Mouse (Mus musculus): ENCODE results near the gene Rxra.

Rxra gene

DNA sequence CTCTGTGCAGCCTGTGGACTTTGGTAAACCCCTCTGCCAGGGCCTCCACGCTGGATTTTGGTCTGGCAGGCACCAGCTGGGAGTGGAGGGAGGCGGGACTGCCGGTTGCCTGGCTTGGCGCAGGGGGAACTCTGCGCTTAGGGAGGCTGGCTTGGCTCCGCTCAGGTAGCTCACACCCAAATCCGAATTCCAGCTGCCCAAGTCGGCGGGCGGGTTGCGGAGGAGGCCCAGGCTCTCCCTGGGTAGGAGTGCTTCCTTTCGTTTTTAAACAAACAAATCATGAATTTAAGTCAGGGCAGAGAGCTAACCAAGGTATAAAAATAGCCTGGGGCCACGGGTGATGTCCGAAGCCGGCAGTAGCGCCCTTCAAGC lies at the start of gene Rxra:
Rxra (plus strand) TSS at position 335 of the 372 bp plus-strand sequence.
- peak; percentile 98 for DNase-seq

DNA sequence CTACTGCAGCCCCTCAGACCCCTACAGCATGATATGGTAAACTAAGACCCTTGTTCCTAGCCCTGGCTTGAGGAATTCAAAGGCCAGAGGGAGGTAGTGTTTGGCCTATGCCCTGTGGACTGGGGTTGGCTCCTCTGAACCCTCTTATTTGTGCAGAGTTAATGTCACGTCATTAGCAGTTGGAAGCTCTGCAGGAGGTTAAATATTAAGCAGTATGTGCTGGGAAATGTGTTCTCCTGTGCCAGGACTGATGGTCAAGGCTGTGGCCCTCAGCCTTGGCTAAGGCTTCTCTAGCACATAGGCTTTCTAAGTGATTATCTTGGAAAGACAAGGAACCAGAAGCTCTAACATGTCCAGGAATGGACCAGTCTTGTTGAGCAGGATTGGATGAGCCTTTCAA lies 49.6 kb upstream of the Rxra start:
- DNase-seq, result no peak

DNA sequence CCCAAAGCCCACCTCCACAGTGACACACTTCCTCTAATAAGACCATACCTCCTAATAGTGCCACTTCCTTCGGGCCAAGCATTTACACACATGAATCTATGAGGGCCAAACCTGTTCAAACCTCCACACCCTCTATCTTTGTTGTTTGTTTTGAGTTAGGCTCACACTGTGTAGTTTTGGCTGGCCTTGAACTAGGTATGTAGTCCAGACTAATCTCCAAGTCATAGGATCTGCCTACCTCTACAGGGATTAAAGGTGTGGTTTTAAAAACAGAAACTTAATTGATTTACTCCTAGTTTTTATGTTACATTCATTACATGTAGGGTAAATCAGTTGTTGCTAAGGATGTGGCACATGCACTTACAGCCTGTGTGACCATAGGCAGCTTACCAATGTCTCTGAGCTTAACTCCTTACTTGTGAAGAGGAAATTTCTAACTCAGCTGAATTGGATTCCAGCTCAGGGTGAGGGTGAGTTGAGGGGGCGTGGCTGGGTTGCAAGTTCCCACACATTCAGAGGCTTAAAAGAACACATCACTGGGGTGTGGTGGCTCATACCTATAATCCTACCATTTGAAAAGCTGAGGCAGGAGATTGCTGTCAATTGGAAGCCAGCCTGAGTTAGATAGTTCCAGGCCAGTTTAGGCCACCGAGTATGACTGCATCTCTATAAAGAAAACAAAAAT lies 45.5 kb upstream of the Rxra start:
- DNase-seq, result no peak

DNA sequence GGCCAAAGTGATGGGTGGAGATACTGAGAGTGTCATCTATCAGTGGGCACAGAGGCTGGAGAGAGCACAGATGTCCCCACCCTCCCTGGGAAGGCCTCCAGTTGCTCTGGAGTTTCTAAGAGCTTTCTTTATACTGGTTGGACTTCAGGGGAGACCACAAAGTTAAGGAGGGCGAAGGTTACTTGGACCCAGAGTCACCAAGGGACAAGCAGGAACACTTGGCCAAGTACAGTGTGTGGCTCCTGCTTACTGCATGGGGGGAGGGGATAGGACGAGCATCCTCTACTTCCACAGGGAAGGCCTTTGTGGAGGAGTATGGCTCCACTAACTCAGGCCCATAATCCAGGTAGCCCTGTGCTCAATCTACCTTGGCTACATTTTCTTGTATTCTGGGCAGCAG lies 42.8 kb upstream of the Rxra start:
- no peak for DNase-seq

DNA sequence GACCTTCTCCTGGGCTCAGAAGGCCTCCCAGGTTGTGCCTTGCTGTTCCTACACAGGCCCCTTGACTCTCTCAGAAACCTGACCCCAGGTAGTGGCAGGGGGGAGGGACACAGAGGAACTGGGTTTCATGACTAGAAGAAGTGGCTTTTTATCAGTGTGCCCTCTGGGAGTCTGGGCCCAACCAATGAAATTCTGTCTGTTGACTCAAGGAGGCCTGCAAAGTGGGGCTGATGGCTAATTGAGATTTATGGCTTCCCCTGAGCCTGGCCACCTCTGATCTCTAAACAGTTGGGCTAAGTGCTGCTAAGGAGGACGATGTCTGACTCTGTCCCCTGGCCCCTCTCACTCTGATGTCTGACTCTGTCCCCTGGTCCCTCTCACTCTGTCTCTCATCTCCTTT lies 42.2 kb upstream of the Rxra start:
- DNase-seq, result no peak

DNA sequence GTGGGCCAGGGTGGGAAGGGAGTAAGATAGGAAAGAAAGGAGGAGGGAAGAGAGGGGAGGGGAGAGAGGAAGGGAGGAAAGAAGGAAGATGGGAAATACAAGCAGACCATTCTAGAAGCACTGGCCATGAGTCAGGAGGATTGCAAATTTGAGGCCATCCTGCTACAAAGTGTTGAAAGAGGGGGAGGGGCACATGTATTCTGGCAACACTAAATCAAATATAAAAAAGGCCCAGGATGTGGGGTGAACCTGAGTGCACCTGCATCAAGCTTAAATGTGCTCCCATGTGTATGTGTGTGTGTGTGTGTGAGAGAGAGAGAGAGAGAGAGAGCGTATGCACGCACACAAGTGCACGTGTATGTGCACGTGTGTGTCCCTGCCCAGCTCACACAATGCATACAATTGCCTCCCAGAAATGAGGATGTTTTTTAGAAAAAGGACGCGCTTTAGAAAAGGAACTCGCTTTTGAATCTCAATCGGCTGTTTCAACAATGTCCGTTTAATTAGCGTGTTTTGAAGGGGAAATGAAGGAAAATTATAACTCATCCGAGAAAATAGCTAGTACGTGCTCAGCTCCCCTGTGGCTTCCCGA lies 41.0 kb upstream of the Rxra start:
- DNase-seq, result no peak

DNA sequence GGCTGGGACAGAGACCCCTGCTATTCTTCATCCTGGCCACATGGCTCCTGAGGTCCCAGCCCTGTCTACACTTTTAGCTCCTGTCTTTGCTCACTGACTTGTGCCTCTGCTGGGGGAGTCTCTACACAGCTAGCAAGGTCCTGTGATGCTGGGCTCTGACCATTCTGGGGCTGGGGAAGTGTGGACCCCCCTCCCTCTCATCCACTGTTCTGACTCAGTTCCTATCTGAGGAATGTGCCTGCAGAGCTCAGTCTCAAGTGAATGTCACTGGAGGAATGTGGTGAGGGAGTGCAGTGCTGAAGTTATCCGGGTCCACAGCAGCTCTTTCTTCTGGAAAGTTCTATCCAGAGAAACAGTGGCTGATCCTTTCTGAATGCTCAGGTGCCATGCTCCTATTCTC lies 39.4 kb upstream of the Rxra start:
- no peak for DNase-seq

DNA sequence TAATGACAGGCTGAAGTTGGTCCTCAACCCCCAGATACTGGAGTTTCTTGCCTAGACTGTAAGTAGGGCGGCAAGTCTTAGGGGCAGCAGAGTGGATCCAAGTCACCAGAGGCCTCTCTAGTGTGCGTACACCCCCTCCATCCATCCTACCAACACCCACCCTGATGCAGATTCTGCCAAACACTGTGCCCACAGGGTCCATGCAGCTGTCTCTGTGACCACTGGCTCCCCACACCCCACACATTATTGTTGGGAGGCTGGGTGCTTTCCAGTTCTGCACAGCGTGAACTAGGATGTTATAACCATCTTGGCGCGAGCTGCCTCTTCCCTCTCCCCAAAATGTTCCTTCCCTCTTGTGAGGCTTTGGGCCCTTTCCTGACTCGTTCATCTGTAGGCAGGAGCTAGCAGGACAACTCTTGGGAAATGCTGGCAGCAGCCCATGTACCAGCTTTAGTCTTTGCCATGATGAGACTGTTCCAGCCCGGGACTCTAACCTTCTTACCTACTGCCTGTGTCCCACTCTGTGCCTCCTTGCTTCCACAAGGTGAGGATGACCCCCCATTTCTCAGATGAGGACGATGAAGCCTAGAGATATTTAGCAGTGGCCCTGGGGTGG lies 38.9 kb upstream of the Rxra start:
- DNase-seq, result no peak

DNA sequence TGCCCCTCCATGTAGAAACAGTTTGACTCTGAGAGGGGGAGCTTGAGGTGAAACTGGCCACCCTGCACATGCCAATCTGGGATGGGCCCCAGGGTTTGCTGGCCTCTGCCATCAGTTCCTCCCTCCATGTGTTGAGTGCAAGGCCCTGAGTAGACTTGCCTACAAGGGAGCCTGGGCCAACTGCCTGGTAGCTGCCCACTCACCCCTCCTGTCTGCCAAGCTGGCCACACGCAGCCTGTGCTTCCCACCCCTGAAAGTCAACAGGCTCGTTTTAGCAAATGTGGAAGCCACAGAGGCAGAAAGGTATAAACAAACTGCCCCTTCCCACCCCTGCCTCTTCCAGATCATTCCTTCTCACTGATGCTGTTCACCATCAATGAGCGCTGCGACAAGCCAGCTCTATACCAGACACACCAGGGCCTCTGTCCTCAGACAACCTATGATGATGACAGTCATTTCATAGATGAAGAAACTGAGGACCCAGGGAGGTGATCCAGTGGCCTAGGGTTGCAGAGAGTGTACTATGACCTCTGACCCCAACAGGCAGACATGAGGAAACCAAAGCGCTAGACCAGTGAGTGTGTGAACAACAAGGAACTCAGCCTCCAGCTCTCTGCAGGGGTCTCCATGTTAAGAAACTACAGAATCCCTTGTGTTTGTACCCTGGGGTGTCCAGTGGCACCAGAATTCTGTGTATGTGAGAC lies 36.5 kb upstream of the Rxra start:
- no peak for DNase-seq

DNA sequence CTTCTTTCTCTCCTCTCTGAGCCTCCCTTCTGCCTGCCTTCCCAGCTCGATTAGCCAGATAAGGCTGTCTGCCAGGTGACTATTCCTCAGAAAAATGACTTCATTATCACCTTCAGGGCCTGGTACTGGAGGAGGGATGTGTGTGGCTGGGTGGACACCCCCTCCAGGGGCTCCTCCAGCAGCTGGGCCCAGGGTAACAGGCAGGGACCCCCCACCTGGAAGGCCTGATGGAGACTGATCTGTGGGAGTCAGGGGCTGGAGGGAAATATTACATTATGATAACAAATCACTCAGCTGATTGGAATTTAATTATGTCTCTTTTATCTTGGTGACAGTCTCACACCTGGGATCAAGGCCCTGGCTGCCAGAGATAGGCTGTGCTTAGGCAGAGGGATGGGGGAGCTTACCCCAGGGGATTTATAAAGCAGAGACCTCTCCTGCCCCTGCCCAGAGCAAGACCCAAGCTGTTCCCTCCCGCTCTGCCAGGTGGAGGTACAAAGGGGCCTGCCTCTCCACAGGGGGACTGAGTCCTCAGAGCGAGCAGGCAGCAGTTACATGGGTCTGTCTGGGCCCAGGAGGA lies 35.2 kb upstream of the Rxra start:
- DNase-seq, result no peak

DNA sequence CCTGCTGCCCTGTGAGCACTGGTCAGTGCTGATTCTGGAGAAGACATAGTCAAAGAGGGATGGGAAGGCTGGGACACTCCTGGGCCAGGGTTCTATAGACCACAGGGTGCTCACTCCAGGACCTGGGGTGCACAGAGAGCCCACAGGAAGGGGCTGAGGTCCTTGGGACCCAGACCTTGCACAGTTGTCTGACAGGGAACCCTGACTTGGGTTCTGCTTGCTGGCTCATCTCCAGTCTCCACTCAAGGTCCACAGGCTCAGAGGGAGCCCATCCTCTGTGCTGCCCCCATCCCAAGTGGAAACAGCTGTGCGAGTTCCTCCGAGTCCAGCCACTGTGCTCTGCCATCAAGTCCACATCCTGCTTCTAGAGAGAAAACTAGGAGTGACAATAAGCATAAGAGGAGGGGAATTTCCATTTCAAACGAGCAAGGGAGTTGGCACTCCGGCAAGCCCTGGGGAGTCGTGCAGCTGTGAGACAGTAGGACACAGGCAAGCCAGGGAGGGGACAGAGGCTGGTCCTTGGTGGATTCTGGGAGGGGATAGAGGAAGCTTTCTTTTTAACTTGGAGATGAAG lies 31.6 kb upstream of the Rxra start:
- peak; percentile 94 for DNase-seq

DNA sequence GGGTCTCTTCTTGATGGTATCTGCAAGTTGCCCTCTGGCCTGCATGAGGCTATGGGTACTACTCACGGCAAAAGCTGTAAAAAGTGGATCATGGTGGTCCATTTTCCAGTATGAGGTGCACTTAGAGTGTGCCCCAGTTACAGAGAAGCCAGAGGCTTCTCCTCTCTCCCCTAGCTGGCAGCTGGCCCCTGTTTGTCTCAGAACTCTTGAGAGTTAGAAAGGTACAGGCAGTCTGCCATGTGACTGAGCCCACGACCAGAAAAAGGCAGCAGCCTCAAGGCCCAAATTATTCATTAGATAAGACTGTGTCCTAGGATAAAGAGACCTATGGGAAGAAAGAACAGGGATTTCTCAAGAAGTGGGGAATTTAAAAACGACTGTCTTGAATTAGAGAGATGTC lies 30.8 kb upstream of the Rxra start:
- no peak for DNase-seq

DNA sequence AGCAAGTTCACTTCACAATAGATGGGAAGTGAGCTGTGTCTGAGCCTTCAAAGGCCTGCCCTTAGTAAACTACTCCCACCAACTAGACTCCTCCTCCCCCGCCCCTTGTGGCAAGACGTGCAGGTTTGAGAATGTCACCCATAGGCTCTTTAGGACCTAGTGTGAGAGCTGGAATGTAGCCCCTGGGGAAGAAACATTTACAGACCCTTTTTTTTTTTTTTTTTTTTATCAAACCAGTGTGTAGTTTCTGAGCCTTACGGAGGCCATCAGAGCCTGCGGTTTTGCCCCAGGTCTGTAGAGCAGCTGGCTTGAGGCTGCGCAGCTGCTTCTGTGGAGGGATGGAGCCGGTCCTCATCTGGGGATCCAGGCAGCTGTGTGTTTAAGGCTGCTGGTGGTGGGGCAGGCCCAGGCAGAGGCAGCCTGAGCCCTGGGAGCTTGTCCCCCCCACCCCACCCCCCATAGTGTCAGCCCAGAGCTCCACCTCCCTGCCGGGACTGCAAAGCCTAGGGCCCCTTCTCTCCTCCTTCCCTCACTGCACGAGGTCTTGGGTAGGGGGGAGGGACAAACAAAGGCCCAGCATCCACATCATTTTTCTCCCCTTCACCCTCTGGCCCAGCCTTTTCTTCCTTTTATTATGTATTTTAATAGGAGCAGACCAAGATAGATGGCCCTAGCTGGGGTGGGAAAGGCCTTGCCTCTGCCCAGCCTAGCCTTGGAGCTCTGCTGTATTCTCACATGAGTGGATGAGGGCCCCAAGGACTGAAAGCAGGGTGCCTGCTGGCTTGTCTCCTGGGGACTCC lies 26.2 kb upstream of the Rxra start:
- DNase-seq, result no peak

DNA sequence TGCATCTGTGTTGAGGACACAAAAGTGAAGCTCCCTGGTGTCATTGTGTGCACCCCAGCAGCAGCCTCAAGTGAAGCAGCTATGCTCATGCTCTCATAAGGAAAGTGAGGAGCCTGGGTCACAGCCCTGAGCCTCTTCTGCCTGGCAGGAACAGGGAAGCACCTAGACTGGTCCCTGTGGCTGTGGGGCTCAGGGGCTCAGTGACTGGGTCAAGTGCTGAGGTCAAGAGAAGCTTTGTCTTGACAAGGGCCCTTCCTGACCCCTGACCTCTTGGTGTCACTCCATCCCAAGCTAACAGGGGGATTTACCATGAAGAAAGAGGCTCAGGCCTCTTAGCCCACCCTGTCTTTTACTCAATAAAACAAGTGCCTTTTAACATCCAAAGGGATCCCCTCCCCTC lies 25.2 kb upstream of the Rxra start:
- no peak for DNase-seq

DNA sequence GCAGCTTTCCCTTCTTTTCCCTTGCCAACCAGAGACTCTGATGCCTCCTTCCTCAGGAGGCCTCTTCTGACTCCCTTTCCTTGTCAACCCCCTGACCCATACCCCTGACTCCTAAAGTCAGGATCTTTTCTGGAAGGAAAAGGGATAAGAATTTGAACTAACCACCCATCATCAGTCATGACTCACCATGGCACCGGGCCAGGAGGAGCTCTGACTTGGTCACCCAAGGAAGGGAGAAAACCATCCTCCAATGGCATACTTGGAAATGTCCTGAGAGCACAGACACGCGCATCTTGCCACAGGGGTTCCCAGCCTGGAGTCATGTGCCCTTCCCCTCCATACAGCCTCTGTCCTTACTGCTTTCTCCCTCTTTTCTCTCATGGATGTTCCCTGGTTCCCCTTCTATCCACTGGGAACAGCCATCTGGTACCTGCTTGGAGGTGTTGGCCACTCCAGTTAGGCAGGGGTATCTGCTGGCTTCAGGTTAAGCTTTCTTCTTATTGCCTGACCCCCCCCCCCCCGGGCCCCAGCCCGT lies 22.7 kb upstream of the Rxra start:
- DNase-seq, result no peak

DNA sequence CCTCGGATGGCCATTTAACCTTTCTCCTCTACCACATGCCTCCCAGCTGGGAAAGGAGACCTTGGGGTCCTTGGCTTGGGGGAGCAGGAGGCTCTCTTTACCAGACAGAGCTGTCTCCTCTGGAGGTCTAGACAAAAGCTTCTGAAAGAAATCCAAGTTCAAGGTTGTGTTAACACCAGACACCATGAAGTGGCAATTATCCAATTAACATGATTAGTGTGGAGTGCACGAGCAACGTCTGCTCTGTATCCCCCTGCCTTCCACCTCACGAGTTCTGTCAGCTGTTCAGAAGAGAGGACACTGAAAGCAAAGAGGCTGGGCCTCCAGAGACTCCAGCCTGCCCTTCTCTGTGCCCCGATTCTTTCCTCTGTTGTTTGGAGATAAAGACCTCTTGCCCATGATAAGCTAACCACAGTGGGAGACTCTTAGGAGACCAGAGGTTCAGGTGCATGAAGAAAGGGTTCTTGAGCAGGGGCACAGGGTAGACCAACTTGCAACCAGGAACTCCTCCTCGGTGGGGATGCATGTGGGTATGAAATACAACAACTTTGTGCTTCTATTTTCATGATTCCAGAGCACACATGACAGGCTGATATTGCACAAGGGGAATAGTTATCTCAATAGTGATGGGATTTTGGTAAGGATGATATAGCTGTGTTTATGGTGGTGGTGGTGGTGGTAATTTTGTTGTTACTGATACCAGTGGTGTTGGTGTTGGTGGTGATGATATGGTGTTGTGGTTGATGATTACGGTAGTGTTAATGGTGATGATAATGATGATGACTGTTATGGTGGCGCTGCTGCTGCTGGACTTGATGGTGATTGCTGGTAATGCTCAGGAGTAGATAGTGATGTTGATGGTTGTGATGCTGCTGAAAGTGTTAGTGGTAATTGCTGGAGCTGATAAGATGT lies 21.7 kb upstream of the Rxra start:
- DNase-seq, result no peak

DNA sequence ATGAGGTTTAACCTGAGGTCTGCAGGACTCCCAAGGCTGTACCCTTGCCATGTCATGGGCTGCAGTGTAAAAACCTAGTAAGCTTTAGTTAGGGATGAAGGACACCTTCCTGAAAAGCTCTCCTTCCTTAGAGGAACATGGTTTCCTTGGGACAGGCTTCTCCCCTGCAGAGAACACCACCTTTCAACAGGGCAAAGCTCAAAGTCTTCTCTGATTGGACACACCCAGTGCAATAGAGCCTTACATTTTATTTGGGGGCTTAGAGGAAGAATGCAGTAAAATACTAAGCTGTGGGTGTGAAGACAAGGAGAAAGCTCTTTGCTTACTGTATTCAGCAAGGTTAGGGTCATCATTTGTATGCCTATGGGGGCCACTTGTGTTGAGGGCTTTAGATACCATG lies 19.7 kb upstream of the Rxra start:
- no peak for DNase-seq

DNA sequence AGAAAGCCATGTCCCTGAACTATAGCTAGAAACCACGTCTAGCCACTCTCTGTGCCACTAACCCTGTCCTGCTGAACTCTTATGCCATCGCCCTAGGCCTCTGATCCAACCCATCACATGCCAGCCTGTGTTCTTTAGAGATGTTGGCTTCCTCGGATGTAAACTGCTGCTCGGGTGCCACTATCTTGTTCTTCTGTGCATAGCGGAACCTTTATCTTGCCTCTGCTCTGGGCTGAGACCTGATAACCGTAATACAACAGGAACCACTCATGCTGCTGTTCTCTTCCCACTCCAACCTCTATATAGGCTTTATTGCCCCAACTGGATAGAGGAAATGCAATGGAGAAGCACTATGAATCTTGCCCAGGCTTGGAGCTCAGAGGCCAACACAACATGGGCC lies 11.0 kb upstream of the Rxra start:
- DNase-seq, result no peak

DNA sequence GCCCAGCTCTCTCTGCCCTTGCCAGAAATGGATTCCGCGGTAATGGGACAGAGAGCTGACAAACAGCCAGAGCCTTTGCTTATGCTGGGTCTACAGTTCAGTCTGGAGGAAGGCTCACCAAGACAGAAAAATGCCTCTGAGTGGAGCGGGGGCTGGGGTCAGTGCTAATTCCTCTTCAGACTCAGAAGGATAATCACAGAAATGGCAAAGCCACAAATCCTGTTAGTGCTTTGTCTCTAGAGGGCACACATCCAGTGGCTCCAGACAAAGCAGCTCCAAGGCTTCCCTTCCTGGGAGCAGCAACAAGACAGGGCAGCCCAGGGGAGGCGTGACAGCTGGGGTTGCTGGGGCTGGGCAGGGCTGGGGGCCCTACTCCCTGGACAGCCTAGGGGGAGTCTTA lies 9.5 kb upstream of the Rxra start:
- DNase-seq, result no peak

DNA sequence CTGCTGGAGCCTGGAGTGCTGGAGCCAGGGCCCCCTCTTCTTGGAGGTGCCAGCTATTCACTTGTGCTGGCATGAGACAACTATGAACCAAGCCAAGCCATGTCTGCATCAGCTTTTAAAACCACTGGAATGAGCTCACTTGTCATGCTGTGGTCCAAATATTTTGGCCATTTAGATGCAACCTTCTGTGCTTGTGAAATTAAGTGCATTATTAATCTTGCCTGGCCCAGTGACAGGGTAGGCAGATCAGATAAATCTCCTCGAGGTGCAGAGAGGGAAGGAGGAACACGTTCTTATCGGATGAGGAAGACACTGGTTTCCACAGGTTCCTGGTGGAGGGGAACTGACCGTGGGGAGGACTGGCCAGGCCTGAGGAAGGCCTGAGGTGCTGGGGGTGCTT lies 8.6 kb upstream of the Rxra start:
- no peak for DNase-seq

DNA sequence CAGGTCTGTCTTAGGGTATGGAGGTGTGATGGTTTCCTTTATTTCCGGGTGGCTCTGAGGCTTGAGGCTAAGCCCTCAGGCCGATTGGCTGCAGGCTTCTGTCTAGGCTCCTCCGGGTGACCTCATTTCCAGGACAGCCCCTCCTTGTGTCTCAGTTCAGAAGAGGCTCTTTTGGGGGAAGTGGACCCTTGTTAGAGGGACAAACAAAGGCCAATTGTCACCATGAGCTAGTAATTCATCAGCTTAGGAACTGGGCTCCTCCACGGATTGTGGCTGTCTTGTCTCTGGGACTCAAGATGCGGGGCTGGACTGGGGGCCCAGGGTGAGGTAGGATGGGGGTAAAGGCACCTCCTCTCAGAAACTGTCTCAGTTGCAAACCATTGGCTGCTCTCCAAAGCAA lies 5.5 kb upstream of the Rxra start:
- no peak for DNase-seq
